Mouse (Mus musculus): ENCODE data around the gene Reep6. TPM values are rescaled to one million over a fixed set of nuclear protein-coding genes. Genes with fewer than 3 reads are reported as not detected.
A peak's percentile ranks its signal among the peaks of the same experiment; 100 is the strongest.

The Reep6 gene
- polyA plus RNA-seq, 1 experiment from 2014 or later, result 102 TPM

DNA sequence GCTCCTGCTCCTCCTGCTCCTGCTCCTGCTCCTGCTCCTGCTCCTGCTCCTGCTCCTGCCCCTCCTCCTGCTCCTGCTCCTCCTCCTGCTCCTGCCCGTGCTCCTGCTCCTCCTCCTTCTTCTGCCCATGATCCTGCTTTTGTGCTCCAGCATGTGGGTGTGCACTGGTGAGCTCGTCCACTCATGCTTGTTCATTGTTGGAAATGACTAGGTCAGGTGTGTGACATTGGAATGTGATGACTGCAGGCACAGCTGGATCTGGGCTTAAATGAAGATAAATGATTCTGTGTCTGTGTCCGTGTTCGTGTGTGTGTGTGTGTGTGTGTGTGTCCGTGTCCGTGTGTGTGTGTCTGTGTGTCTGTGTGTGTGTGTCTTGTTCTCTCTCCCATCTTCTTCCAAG, 38.6 kb downstream of the Reep6 start:
- Histone ChIP-seq H3K9me3 (replicated peaks; ENCODE audit: control insufficient read depth, low read length) (no peaks in the 10 kb centered on the region), H3K4me3 (ENCODE audit: low read depth, low read length) (no peak overlapping the region), H3K4me1 (ENCODE audit: control insufficient read depth, low read depth, low read length) (no peaks in the 10 kb centered on the region), H3K27me3 (ENCODE audit: control insufficient read depth, insufficient read depth, low read depth, low read length) (peaks cover 28% of the 10 kb centered on the region), H3K4me2 (ENCODE audit: low read depth, low read length) (no peak overlapping the region), H3K27ac (ENCODE audit: low read length) (no peak overlapping the region), H3K9ac (ENCODE audit: low read depth, low read length) (no peak overlapping the region), H3K36me3 (ENCODE audit: control insufficient read depth, insufficient read depth) (no peaks in the 10 kb centered on the region)
- no peak for ATAC-seq (ENCODE audit: low read depth)
- 72% methylated on average over 6 of the region's 6 CpGs for WGBS (ENCODE audit: insufficient replicate concordance)

DNA sequence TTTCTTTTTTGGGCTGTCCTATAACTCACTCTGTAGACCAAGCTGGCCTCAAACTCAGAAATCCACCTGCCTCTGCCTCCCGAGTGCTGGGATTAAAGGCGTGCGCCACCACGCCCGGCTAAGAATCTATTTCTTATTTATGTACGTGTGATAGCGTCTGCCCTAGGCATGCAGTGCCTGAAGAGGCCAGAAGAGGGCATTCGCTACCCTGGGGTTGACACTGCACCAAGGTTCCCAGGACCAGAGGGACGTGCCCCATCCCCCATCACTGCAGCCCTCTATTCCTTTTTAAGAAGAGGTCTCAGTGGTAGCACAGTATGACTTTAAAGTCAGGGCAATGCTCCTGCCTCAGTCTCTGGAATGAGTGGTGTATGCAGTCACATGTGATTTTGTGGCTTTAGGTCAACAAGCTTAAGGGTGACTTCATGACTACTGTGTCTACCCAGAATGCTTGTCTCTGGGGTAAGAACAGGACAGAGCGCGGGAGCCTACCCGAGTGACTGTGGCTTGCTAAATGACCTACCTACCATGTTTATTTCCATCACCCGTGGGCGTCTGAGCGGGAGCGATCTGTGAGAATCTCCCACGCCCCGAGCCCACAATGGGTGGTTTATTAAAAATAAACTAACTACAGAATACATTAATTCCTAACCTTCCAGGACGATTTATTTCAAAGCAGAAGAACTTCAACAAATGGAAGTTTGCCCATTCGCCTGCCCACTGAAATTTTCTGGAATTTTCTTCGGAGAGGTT, 40.4 kb downstream of the Reep6 start:
- 65% methylated on average over 21 of the region's 21 CpGs for WGBS (ENCODE audit: insufficient replicate concordance)
- H3K4me1 ChIP-seq (ENCODE audit: control insufficient read depth, low read depth, low read length), result no peaks in the 10 kb centered on the region
- no peak overlapping the region for H3K27ac ChIP-seq (ENCODE audit: low read length)
- H3K4me3 ChIP-seq (ENCODE audit: low read depth, low read length), result no peak overlapping the region
- H3K9me3 ChIP-seq (replicated peaks; ENCODE audit: control insufficient read depth, low read length), result no peaks in the 10 kb centered on the region
- H3K27me3 ChIP-seq (ENCODE audit: control insufficient read depth, insufficient read depth, low read depth, low read length), result peaks cover 14% of the 10 kb centered on the region
- no peak overlapping the region for H3K4me2 ChIP-seq (ENCODE audit: low read depth, low read length)
- no peak overlapping the region for H3K9ac ChIP-seq (ENCODE audit: low read depth, low read length)
- no peak for ATAC-seq (ENCODE audit: low read depth)
- H3K36me3 ChIP-seq (ENCODE audit: control insufficient read depth, insufficient read depth), result no peaks in the 10 kb centered on the region

GRCm38 (mm10) chr10:80371411-80371966, 41.7 kb downstream of the Reep6 start:
- H3K27me3 ChIP-seq (ENCODE audit: control insufficient read depth, insufficient read depth, low read depth, low read length), result peaks cover 13% of the 10 kb centered on the region
- no peaks in the 10 kb centered on the region for H3K36me3 ChIP-seq (ENCODE audit: control insufficient read depth, insufficient read depth)
- H3K27ac ChIP-seq (ENCODE audit: low read length), result no peak overlapping the region
- no peak for ATAC-seq (ENCODE audit: low read depth)
- no peak overlapping the region for H3K4me3 ChIP-seq (ENCODE audit: low read depth, low read length)
- WGBS (ENCODE audit: insufficient replicate concordance), result 10% methylated on average over 12 of the region's 12 CpGs
- H3K4me1 ChIP-seq (ENCODE audit: control insufficient read depth, low read depth, low read length), result no peaks in the 10 kb centered on the region
- H3K9me3 ChIP-seq (replicated peaks; ENCODE audit: control insufficient read depth, low read length), result no peaks in the 10 kb centered on the region
- H3K4me2 ChIP-seq (ENCODE audit: low read depth, low read length), result no peak overlapping the region
- no peak overlapping the region for H3K9ac ChIP-seq (ENCODE audit: low read depth, low read length)

DNA sequence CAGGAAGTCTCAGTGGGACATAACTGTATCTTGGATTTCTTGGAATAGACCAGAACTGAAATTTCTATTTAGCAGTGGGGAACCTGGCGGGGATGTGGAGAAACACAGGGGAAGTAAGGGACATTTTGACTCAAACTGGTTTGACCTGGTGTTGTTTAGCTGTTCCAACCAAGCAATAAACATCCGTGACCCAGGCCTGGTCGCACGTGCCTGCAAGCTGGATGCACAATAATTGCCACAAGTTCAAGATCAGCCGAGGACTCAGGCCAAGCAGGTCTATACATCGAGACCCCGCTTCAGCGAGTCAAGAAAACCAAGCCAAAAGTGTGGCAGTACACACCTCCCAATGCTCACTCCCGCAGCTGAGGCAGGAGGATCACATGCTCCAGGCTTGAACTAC, 42.2 kb downstream of the Reep6 start:
- no peaks in the 10 kb centered on the region for H3K36me3 ChIP-seq (ENCODE audit: control insufficient read depth, insufficient read depth)
- no peak overlapping the region for H3K4me2 ChIP-seq (ENCODE audit: low read depth, low read length)
- no peak for ATAC-seq (ENCODE audit: low read depth)
- 47% methylated on average over 9 of the region's 9 CpGs for WGBS (ENCODE audit: insufficient replicate concordance)
- H3K27ac ChIP-seq (ENCODE audit: low read length), result no peak overlapping the region
- peaks cover 13% of the 10 kb centered on the region for H3K27me3 ChIP-seq (ENCODE audit: control insufficient read depth, insufficient read depth, low read depth, low read length)
- no peaks in the 10 kb centered on the region for H3K4me1 ChIP-seq (ENCODE audit: control insufficient read depth, low read depth, low read length)
- no peak overlapping the region for H3K4me3 ChIP-seq (ENCODE audit: low read depth, low read length)
- H3K9ac ChIP-seq (ENCODE audit: low read depth, low read length), result no peak overlapping the region
- H3K9me3 ChIP-seq (replicated peaks; ENCODE audit: control insufficient read depth, low read length), result no peaks in the 10 kb centered on the region

- Histone ChIP-seq H3K36me3 (ENCODE audit: control insufficient read depth, insufficient read depth) (no peaks in the 10 kb centered on the region), H3K27ac (ENCODE audit: low read length) (no peak overlapping the region), H3K9ac (ENCODE audit: low read depth, low read length) (no peak overlapping the region), H3K9me3 (replicated peaks; ENCODE audit: control insufficient read depth, low read length) (no peaks in the 10 kb centered on the region), H3K4me1 (ENCODE audit: control insufficient read depth, low read depth, low read length) (no peaks in the 10 kb centered on the region), H3K4me2 (ENCODE audit: low read depth, low read length) (no peak overlapping the region), H3K27me3 (ENCODE audit: control insufficient read depth, insufficient read depth, low read depth, low read length) (peaks cover 8% of the 10 kb centered on the region), H3K4me3 (ENCODE audit: low read depth, low read length) (no peak overlapping the region)
- WGBS (ENCODE audit: insufficient replicate concordance), result 74% methylated on average over 6 of the region's 6 CpGs
- ATAC-seq (ENCODE audit: low read depth), result no peak
Observed at GRCm38 (mm10) chr10:80372706-80373105, 43.0 kb downstream of the Reep6 start.

DNA sequence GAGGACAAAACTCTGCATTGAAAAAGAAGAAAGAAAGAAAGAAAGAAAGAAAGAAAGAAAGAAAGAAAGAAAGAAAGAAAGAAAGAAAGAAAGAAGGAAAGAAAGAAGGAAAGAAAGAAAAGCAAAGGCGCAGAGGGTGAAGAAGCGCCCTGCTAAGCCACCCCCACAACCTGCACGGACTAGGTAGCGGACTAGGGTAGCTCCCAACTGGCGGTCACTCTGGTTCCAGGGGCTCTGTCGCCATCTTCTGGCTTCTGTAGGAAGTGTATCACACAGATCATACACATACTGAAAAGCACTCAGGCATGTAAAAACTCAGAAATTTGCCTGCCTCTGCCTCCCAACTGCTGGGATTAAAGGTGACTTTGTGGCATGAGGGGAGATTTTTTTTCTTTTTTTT, 44.3 kb downstream of the Reep6 start:
- ATAC-seq (ENCODE audit: low read depth), result no peak
- no peaks in the 10 kb centered on the region for H3K4me1 ChIP-seq (ENCODE audit: control insufficient read depth, low read depth, low read length)
- 16% methylated on average over 6 of the region's 6 CpGs for WGBS (ENCODE audit: insufficient replicate concordance)
- no peak overlapping the region for H3K4me3 ChIP-seq (ENCODE audit: low read depth, low read length)
- H3K27me3 ChIP-seq (ENCODE audit: control insufficient read depth, insufficient read depth, low read depth, low read length), result peaks cover 8% of the 10 kb centered on the region
- H3K27ac ChIP-seq (ENCODE audit: low read length), result no peak overlapping the region
- H3K36me3 ChIP-seq (ENCODE audit: control insufficient read depth, insufficient read depth), result no peaks in the 10 kb centered on the region
- no peak overlapping the region for H3K9ac ChIP-seq (ENCODE audit: low read depth, low read length)
- H3K9me3 ChIP-seq (replicated peaks; ENCODE audit: control insufficient read depth, low read length), result no peaks in the 10 kb centered on the region
- H3K4me2 ChIP-seq (ENCODE audit: low read depth, low read length), result no peak overlapping the region

GRCm38 (mm10) chr10:80376160-80376559, 46.4 kb downstream of the Reep6 start:
- peak; percentile 27; the same call in 1 of the 2 replicates for ATAC-seq (ENCODE audit: low read depth)
- 3% methylated on average over 7 of the region's 7 CpGs for WGBS (ENCODE audit: insufficient replicate concordance)

DNA sequence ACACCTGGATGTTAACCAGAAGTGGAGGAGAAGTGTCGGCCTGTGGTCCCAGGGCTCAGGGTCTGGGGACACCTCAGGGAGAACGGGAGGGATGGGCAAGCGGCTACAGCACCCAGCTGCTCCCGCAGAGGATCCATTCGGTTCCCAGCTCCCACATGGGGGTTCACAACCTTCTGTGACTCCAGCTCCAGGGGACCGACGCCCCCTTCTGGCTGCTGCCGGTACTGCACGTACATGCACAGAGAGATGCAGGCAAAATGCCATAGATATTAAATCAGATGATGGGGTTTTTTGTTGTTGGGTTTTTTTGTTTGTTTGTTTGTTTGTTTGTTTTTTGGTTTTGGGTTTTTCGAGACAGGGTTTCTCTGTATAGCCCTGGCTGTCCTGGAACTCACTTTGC, 48.0 kb downstream of the Reep6 start:
- WGBS (ENCODE audit: insufficient replicate concordance), result 45% methylated on average over 10 of the region's 10 CpGs
- peaks cover 2% of the 10 kb centered on the region for H3K27me3 ChIP-seq (ENCODE audit: control insufficient read depth, insufficient read depth, low read depth, low read length)
- no peak overlapping the region for H3K27ac ChIP-seq (ENCODE audit: low read length)
- H3K4me3 ChIP-seq (ENCODE audit: low read depth, low read length), result no peak overlapping the region
- H3K9me3 ChIP-seq (replicated peaks; ENCODE audit: control insufficient read depth, low read length), result no peaks in the 10 kb centered on the region
- H3K4me2 ChIP-seq (ENCODE audit: low read depth, low read length), result no peak overlapping the region
- H3K36me3 ChIP-seq (ENCODE audit: control insufficient read depth, insufficient read depth), result peaks cover 17% of the 10 kb centered on the region
- H3K9ac ChIP-seq (ENCODE audit: low read depth, low read length), result no peak overlapping the region
- ATAC-seq (ENCODE audit: low read depth), result no peak
- no peaks in the 10 kb centered on the region for H3K4me1 ChIP-seq (ENCODE audit: control insufficient read depth, low read depth, low read length)

More at GRCm38 (mm10) chr10:80376160-80376559, 46.4 kb downstream of the Reep6 start:
- H3K27ac ChIP-seq (ENCODE audit: low read length), result no peak overlapping the region
- no peaks in the 10 kb centered on the region for H3K9me3 ChIP-seq (replicated peaks; ENCODE audit: control insufficient read depth, low read length)
- H3K27me3 ChIP-seq (ENCODE audit: control insufficient read depth, insufficient read depth, low read depth, low read length), result peaks cover 8% of the 10 kb centered on the region
- H3K4me2 ChIP-seq (ENCODE audit: low read depth, low read length), result no peak overlapping the region
- H3K4me1 ChIP-seq (ENCODE audit: control insufficient read depth, low read depth, low read length), result no peaks in the 10 kb centered on the region
- no peak overlapping the region for H3K9ac ChIP-seq (ENCODE audit: low read depth, low read length)
- no peak overlapping the region for H3K4me3 ChIP-seq (ENCODE audit: low read depth, low read length)
- peaks cover 4% of the 10 kb centered on the region; the same call in 1 of the 2 replicates for H3K36me3 ChIP-seq (ENCODE audit: control insufficient read depth, insufficient read depth)

DNA sequence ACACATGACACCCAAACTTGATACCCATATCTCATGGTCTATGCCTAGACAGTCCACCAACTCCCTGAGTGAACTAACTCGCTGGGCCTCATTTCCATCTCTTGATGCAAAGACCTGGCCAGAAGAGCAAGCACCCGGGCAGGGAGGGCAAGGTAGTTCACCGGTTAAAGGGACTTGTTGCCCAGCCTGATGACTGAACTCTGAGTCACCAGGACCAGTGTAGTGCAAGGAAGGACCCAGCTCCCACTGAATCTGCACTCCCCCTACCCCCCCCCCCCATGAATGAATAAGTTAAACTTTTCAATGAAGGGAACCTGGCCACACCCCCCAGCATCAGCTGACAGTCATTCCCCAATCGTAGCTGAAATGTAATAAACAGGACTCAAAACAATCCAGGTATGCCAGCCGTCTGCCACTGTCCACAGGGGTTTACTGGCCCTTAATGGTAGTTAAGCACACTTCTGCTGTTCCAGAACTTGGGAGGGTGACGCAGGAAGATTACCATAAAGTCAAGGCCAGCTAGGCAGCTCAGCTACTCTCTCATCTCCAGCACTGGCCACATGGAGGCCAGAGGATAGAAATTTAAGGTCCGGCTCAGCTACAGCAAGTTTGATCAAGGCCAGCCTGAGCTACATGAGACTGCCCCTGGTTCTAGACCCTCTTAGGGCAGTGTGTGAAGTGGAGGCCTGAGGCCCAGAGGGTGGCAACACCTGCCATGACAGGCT, 53.0 kb downstream of the Reep6 start:
- H3K9ac ChIP-seq (ENCODE audit: low read depth, low read length), result no peak overlapping the region
- H3K36me3 ChIP-seq (ENCODE audit: control insufficient read depth, insufficient read depth), result peaks cover 17% of the 10 kb centered on the region
- H3K4me2 ChIP-seq (ENCODE audit: low read depth, low read length), result no peak overlapping the region
- WGBS (ENCODE audit: insufficient replicate concordance), result 81% methylated on average over 7 of the region's 7 CpGs
- H3K4me1 ChIP-seq (ENCODE audit: control insufficient read depth, low read depth, low read length), result peaks cover 41% of the 10 kb centered on the region
- no peak overlapping the region for H3K4me3 ChIP-seq (ENCODE audit: low read depth, low read length)
- no peak overlapping the region for H3K27ac ChIP-seq (ENCODE audit: low read length)
- peaks cover 6% of the 10 kb centered on the region for H3K27me3 ChIP-seq (ENCODE audit: control insufficient read depth, insufficient read depth, low read depth, low read length)
- H3K9me3 ChIP-seq (replicated peaks; ENCODE audit: control insufficient read depth, low read length), result no peaks in the 10 kb centered on the region
- ATAC-seq (ENCODE audit: low read depth), result no peak
